Mouse (Mus musculus) forebrain, embryonic 11.5 days (tissue): Measurements from ENCODE around the gene Pcare. TPM values are rescaled to one million over a fixed set of nuclear protein-coding genes. Genes with fewer than 3 reads are reported as not detected.

Experiments used
- ATAC-seq: fragments of 200-750 bp; cut with Nextera tagmentation; replicated peaks from 2 replicates; pipeline ENCODE4 v1.8.0; 2017; ENCODE audit warnings: moderate TSS enrichment; ENCODE audit not compliant: low FRiP score
- DNase-seq: peaks from one replicate; pipeline ENCODE4 v3.0.0-alpha.2; 2017; ENCODE audit warnings: low spot score
- H3K27ac ChIP-seq: fragments of 300-500 bp; sonication (generic); 2 replicates; pipeline ENCODE4 v1.5.1; 2014; ENCODE audit warnings: low read depth, low read length
- H3K27me3 ChIP-seq: fragments of 300-500 bp; sonication (generic); 2 replicates; pipeline ENCODE4 v1.6.1; 2014; ENCODE audit warnings: mild to moderate bottlenecking, low read length, mixed read lengths; ENCODE audit not compliant: control insufficient read depth, insufficient read depth
- H3K36me3 ChIP-seq: fragments of 300-500 bp; sonication (generic); 2 replicates; pipeline ENCODE4 v1.6.1; 2014; ENCODE audit warnings: mild to moderate bottlenecking, low read length, moderate library complexity, mixed read lengths; ENCODE audit not compliant: control insufficient read depth, insufficient read depth
- H3K4me1 ChIP-seq: fragments of 300-500 bp; sonication (generic); replicated peaks from 2 replicates; pipeline ENCODE4 v1.6.1; 2014; ENCODE audit warnings: low read length, mixed read lengths; ENCODE audit not compliant: control insufficient read depth, insufficient read depth
- H3K4me2 ChIP-seq: fragments of 300-500 bp; sonication (generic); 2 replicates; pipeline ENCODE4 v1.6.1; 2014; ENCODE audit warnings: low read depth, mild to moderate bottlenecking, low read length, moderate library complexity, mixed read lengths; ENCODE audit not compliant: severe bottlenecking
- H3K4me3 ChIP-seq: fragments of 300-500 bp; sonication (generic); 2 replicates; pipeline ENCODE4 v1.5.1; 2014; ENCODE audit warnings: low read depth, low read length
- H3K9ac ChIP-seq: fragments of 300-500 bp; sonication (generic); 2 replicates; pipeline ENCODE4 v1.6.1; 2014; ENCODE audit warnings: low read length
- H3K9me3 ChIP-seq: fragments of 300-500 bp; sonication (generic); 2 replicates; pipeline ENCODE4 v1.6.1; 2016; ENCODE audit warnings: low read length, mixed read lengths; ENCODE audit not compliant: control insufficient read depth
- WGBS: fragments of 180-500 bp; shearing (Covaris S2); extraction: QIAGEN DNeasy Blood & Tissue Kit; methylation state at CpG from one replicate; pipeline ENCODE4 v1.1.7; 2014; 5-methylcytosine and 5-hydroxymethylcytosine counted together
- polyA plus RNA-seq: library from polyadenylated mRNA; unstranded; fragments of >200 nt; fragmentation: Nextera tagmentation; extraction: Ambion mirVana; gene quantifications from 2 replicates; pipeline ENCODE4 v1.2.1, GENCODE M21; 2014

Pcare gene
- polyA plus RNA-seq, 1 experiment from 2014 or later, result not detected

GRCm38 (mm10) chr17:71749616-71750168 is 3.0 kb downstream of the Pcare start:
- H3K27me3 ChIP-seq, result no peaks in the 10 kb centered on the region
- DNase-seq, result no peak
- H3K27ac ChIP-seq, result no peak overlapping the region
- no peak overlapping the region for H3K4me3 ChIP-seq
- ATAC-seq, result no peak
- H3K9ac ChIP-seq, result no peak overlapping the region
- H3K9me3 ChIP-seq, result no peaks in the 10 kb centered on the region
- no peak overlapping the region for H3K4me2 ChIP-seq
- WGBS, result 89% methylated on average over 9 of the region's 9 CpGs
- no peaks in the 10 kb centered on the region for H3K4me1 ChIP-seq
- no peaks in the 10 kb centered on the region for H3K36me3 ChIP-seq

GRCm38 (mm10) chr17:71747561-71747960 is 5.1 kb downstream of the Pcare start:
- Histone ChIP-seq H3K36me3 (no peaks in the 10 kb centered on the region), H3K4me3 (no peak overlapping the region), H3K9ac (no peak overlapping the region), H3K27me3 (no peaks in the 10 kb centered on the region), H3K27ac (no peak overlapping the region), H3K4me1 (0 out of 2 replicates have a peak, but pooled peaks cover 2% of the 10 kb centered on the region), H3K4me2 (no peak overlapping the region), H3K9me3 (no peaks in the 10 kb centered on the region)
- ATAC-seq, result no peak
- DNase-seq, result no peak
- 81% methylated on average over 8 of the region's 8 CpGs for WGBS

DNA sequence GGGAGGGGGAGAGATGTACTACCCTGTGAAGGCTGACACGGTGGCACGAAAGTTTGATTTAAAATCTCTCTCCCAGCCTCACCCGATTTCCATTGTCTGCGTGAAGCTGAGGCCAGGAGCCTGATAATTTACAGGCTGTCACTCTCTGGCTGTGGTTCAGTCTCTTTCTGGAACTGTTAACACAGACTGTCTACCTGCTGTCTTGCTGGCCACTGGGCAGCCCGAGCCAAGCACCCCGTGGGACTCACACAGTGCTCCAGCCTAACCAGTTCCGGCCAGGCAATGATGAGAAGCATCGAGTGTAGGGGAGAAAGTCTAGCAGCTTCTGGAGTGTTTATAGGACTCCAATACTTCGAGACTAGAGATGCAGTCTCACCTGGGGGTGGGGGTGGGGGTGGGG is 6.6 kb downstream of the Pcare start:
- H3K9ac ChIP-seq, result no peak overlapping the region
- DNase-seq, result no peak
- H3K27me3 ChIP-seq, result no peaks in the 10 kb centered on the region
- H3K4me3 ChIP-seq, result no peak overlapping the region
- H3K4me2 ChIP-seq, result no peak overlapping the region
- H3K4me1 ChIP-seq, result 0 out of 2 replicates have a peak, but pooled peaks cover 2% of the 10 kb centered on the region
- H3K9me3 ChIP-seq, result no peaks in the 10 kb centered on the region
- 89% methylated on average over 9 of the region's 9 CpGs for WGBS
- H3K27ac ChIP-seq, result no peak overlapping the region
- no peaks in the 10 kb centered on the region for H3K36me3 ChIP-seq
- no peak for ATAC-seq

- no peaks in the 10 kb centered on the region for H3K27me3 ChIP-seq
- H3K27ac ChIP-seq, result no peak overlapping the region
- 15% methylated on average over 5 of the region's 5 CpGs for WGBS
- H3K4me3 ChIP-seq, result no peak overlapping the region
- H3K4me1 ChIP-seq, result 0 out of 2 replicates have a peak, but pooled peaks cover 2% of the 10 kb centered on the region
- H3K4me2 ChIP-seq, result no peak overlapping the region
- ATAC-seq, result no peak
- no peak for DNase-seq
- no peaks in the 10 kb centered on the region for H3K36me3 ChIP-seq
- no peaks in the 10 kb centered on the region for H3K9me3 ChIP-seq
- H3K9ac ChIP-seq, result no peak overlapping the region
Observed at GRCm38 (mm10) chr17:71742935-71743334, 9.8 kb downstream of the Pcare start.

DNA sequence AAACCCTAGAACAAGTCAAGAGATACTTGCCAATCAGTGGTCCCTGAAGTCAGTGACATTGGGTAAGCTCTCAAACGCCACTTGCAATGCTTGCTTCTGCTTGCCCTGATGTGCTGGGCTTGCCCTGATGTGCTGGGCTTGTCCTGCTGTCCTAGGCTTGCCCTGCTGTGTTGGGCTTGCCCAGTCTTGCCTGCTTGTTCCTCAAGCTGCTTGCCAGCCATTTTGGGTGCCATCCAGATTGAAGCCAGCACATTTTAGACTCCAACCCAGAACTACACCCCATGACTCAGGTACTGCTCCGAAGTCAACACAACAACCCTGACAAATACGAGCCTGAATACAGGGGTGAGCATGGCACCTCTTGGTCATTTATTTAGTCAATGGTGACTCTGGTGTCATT is 10.5 kb downstream of the Pcare start:
- Histone ChIP-seq H3K27ac (no peak overlapping the region), H3K4me1 (0 out of 2 replicates have a peak, but pooled peaks cover 2% of the 10 kb centered on the region), H3K4me3 (no peak overlapping the region), H3K4me2 (no peak overlapping the region), H3K9me3 (no peaks in the 10 kb centered on the region), H3K27me3 (no peaks in the 10 kb centered on the region), H3K36me3 (no peaks in the 10 kb centered on the region), H3K9ac (no peak overlapping the region)
- 86% methylated on average over 3 of the region's 3 CpGs for WGBS
- no peak for ATAC-seq
- DNase-seq, result no peak

GRCm38 (mm10) chr17:71736442-71736841 is 16.3 kb downstream of the Pcare start:
- H3K27me3 ChIP-seq, result no peaks in the 10 kb centered on the region
- 69% methylated on average over 3 of the region's 3 CpGs for WGBS
- DNase-seq, result no peak
- no peak overlapping the region for H3K9ac ChIP-seq
- H3K4me2 ChIP-seq, result no peak overlapping the region
- no peak for ATAC-seq
- H3K9me3 ChIP-seq, result no peaks in the 10 kb centered on the region
- no peaks in the 10 kb centered on the region for H3K36me3 ChIP-seq
- no peaks in the 10 kb centered on the region for H3K4me1 ChIP-seq
- H3K4me3 ChIP-seq, result no peak overlapping the region
- no peak overlapping the region for H3K27ac ChIP-seq

DNA sequence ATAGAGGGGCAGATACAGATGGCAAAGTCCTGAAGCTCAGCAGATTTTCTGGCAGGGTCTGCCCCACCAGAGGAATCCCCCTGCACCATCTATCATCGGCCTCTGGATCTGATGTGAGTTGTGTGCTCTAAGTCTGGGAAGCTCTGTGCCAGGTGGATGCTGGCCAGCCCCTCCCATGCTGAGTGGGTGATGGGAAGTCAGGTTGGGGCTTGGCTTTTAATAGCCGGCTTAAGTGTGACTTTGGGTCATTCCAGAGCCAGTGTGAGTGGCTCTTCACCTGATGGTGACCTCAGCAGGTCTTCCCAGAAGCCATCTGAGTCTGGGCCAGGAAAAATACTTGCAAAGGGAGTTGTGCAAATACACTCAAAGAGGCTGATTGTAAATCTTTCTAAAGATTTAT is 22.0 kb downstream of the Pcare start:
- Histone ChIP-seq H3K27ac (no peak overlapping the region), H3K27me3 (no peaks in the 10 kb centered on the region), H3K4me1 (no peaks in the 10 kb centered on the region), H3K9ac (no peak overlapping the region), H3K4me2 (no peak overlapping the region), H3K36me3 (no peaks in the 10 kb centered on the region), H3K9me3 (no peaks in the 10 kb centered on the region), H3K4me3 (no peak overlapping the region)
- DNase-seq (no peak), ATAC-seq (no peak)
- whole genome bisulfite sequencing, result 78% methylated on average over 2 of the region's 2 CpGs

GRCm38 (mm10) chr17:71721019-71721418 is 31.7 kb downstream of the Pcare start:
- H3K4me1 ChIP-seq, result no peaks in the 10 kb centered on the region
- H3K4me2 ChIP-seq, result no peak overlapping the region
- no peaks in the 10 kb centered on the region for H3K9me3 ChIP-seq
- 85% methylated on average over 3 of the region's 3 CpGs for WGBS
- no peaks in the 10 kb centered on the region for H3K36me3 ChIP-seq
- no peak overlapping the region for H3K27ac ChIP-seq
- no peak overlapping the region for H3K4me3 ChIP-seq
- H3K9ac ChIP-seq, result no peak overlapping the region
- DNase-seq, result no peak
- no peaks in the 10 kb centered on the region for H3K27me3 ChIP-seq
- no peak for ATAC-seq

DNA sequence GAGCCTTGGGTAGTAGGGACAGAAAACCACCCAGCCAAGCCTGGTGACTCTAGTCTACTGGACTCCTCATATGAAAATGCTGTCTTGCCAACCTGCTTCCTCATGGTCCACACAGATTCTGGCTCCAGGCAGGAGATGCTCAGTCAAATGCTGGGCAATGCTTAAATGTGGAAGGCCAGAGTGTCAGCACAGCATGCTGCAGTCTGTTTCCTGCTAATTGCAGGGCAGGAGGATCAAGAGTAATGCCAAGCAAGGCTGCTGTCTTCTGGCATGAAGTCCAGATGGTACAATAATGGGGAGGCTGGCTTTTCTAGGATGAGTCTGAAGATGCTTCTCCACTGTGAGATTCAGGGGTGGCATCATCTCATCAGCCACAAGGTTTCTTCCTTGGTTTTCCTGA is 32.3 kb downstream of the Pcare start:
- DNase-seq (no peak), ATAC-seq (no peak)
- Histone ChIP-seq H3K4me2 (no peak overlapping the region), H3K36me3 (no peaks in the 10 kb centered on the region), H3K9me3 (no peaks in the 10 kb centered on the region), H3K4me1 (no peaks in the 10 kb centered on the region), H3K27me3 (no peaks in the 10 kb centered on the region), H3K27ac (no peak overlapping the region), H3K4me3 (no peak overlapping the region), H3K9ac (no peak overlapping the region)
